Mouse (Mus musculus) lung, postnatal 4 days (tissue): ENCODE data around the gene Taok3.
A peak's percentile ranks its signal among the peaks of the same experiment; 100 is the strongest.

Source experiments
- DNase-seq, 2 experiments: peaks; one replicate each; pipeline ENCODE4 v3.0.0; 2021

The Taok3 gene

GRCm38 (mm10) chr5:117184832-117185231 lies 64.9 kb downstream of the Taok3 start:
- DNase-seq: no peak

- no peak for DNase-seq
Measured at GRCm38 (mm10) chr5:117185673-117186072, 65.7 kb downstream of the Taok3 start.

GRCm38 (mm10) chr5:117192061-117192460 lies 72.1 kb downstream of the Taok3 start:
- no peak for DNase-seq

GRCm38 (mm10) chr5:117193748-117194147 lies 73.8 kb downstream of the Taok3 start:
- DNase-seq: no peak

GRCm38 (mm10) chr5:117194672-117195071 lies 74.7 kb downstream of the Taok3 start:
- DNase-seq: peak in 1 of 2 experiments; percentile 43

GRCm38 (mm10) chr5:117196551-117196950 lies 76.6 kb downstream of the Taok3 start:
- DNase-seq: peak; percentile 26 to 51

- DNase-seq: no peak
Measured at GRCm38 (mm10) chr5:117198390-117198789, 78.5 kb downstream of the Taok3 start.

- no peak for DNase-seq
Measured at GRCm38 (mm10) chr5:117207286-117207685, 87.4 kb downstream of the Taok3 start.

GRCm38 (mm10) chr5:117214016-117214415 lies 94.1 kb downstream of the Taok3 start:
- DNase-seq: no peak

- no peak for DNase-seq
Measured at GRCm38 (mm10) chr5:117231059-117231458, 111.1 kb downstream of the Taok3 start.

- DNase-seq: no peak
Measured at GRCm38 (mm10) chr5:117236540-117236939, 116.6 kb downstream of the Taok3 start.

- DNase-seq: no peak
Measured at GRCm38 (mm10) chr5:117239106-117239505, 119.2 kb downstream of the Taok3 start.

GRCm38 (mm10) chr5:117240321-117240731 lies 120.4 kb downstream of the Taok3 start:
- no peak for DNase-seq

- peak in 1 of 2 experiments; percentile 37 for DNase-seq
Measured at GRCm38 (mm10) chr5:117240761-117241322, 120.9 kb downstream of the Taok3 start.

- DNase-seq: no peak
Measured at GRCm38 (mm10) chr5:117241935-117242531, 122.1 kb downstream of the Taok3 start.

GRCm38 (mm10) chr5:117242671-117243478 lies 122.9 kb downstream of the Taok3 start:
- DNase-seq: no peak

GRCm38 (mm10) chr5:117245170-117245569 lies 125.2 kb downstream of the Taok3 start:
- DNase-seq: no peak

- DNase-seq: no peak
Measured at GRCm38 (mm10) chr5:117248351-117248750, 128.4 kb downstream of the Taok3 start.

GRCm38 (mm10) chr5:117250796-117251195 lies 130.9 kb downstream of the Taok3 start:
- DNase-seq: no peak

- no peak for DNase-seq
Measured at GRCm38 (mm10) chr5:117251763-117252162, 131.8 kb downstream of the Taok3 start.

- no peak for DNase-seq
Measured at GRCm38 (mm10) chr5:117258276-117258675, 138.3 kb downstream of the Taok3 start.

- no peak for DNase-seq
Measured at GRCm38 (mm10) chr5:117263566-117263965, 143.6 kb downstream of the Taok3 start.

- DNase-seq: no peak
Measured at GRCm38 (mm10) chr5:117264701-117265100, 144.8 kb downstream of the Taok3 start.

- no peak for DNase-seq
Measured at GRCm38 (mm10) chr5:117267913-117268312, 148.0 kb downstream of the Taok3 start.
